Mouse (Mus musculus) embryonic facial prominence, embryonic 14.5 days (tissue): ENCODE data around the gene Lrp11. TPM values are rescaled to one million over a fixed set of nuclear protein-coding genes. Genes with fewer than 3 reads are reported as not detected.
A peak's percentile ranks its signal among the peaks of the same experiment; 100 is the strongest.
"Not testable (repeated sequence)": the region's sequence is repeated elsewhere in the genome, so short reads cannot be mapped to it uniquely, and the experiment has no call there.

Source experiments
- ATAC-seq: fragments of 200-750 bp; cut with Nextera tagmentation; 2 replicates; pipeline ENCODE4 v1.8.0; 2017; ENCODE audit warnings: low read depth, moderate number of reproducible peaks, moderate TSS enrichment
- DNase-seq: peaks from one replicate; pipeline ENCODE4 v3.0.0-alpha.2; 2015; ENCODE audit warnings: low spot score
- H3K27ac ChIP-seq: fragments of 300-500 bp; sonication (generic); replicated peaks from 2 replicates; pipeline ENCODE4 v1.5.1; 2014; ENCODE audit warnings: low read depth, mild to moderate bottlenecking, low read length, moderate library complexity
- H3K27me3 ChIP-seq: fragments of 300-500 bp; sonication (generic); replicated peaks from 2 replicates; pipeline ENCODE4 v1.6.1; 2014; ENCODE audit warnings: low read length; ENCODE audit not compliant: control insufficient read depth, insufficient read depth
- H3K36me3 ChIP-seq: fragments of 300-500 bp; sonication (generic); 2 replicates; pipeline ENCODE4 v1.6.1; 2014; ENCODE audit warnings: low read length, mixed read lengths; ENCODE audit not compliant: control insufficient read depth, insufficient read depth
- H3K4me1 ChIP-seq: fragments of 300-500 bp; sonication (generic); 2 replicates; pipeline ENCODE4 v1.6.1; 2014; ENCODE audit warnings: antibody characterized with exemption, low read length; ENCODE audit not compliant: control insufficient read depth, insufficient read depth
- H3K4me2 ChIP-seq: fragments of 300-500 bp; sonication (generic); 2 replicates; pipeline ENCODE4 v1.6.1; 2014; ENCODE audit warnings: low read depth, mild to moderate bottlenecking, low read length, moderate library complexity, mixed read lengths
- H3K4me3 ChIP-seq: fragments of 300-500 bp; sonication (generic); 2 replicates; pipeline ENCODE4 v1.5.1; 2014; ENCODE audit warnings: low read depth, mild to moderate bottlenecking, low read length
- H3K9ac ChIP-seq: fragments of 300-500 bp; sonication (generic); 2 replicates; pipeline ENCODE4 v1.6.1; 2014; ENCODE audit warnings: low read depth, mild to moderate bottlenecking, low read length, moderate library complexity, mixed read lengths
- H3K9me3 ChIP-seq: fragments of 300-500 bp; sonication (generic); 2 replicates; pipeline ENCODE4 v1.6.1; 2016; ENCODE audit warnings: low read length; ENCODE audit not compliant: control insufficient read depth
- WGBS: fragments of 180-500 bp; shearing (Covaris S2); extraction: QIAGEN DNeasy Blood & Tissue Kit; methylation state at CpG from one replicate; pipeline ENCODE4 v1.1.7; 2014; 5-methylcytosine and 5-hydroxymethylcytosine counted together
- polyA plus RNA-seq: library from polyadenylated mRNA; unstranded; fragments of >200 nt; fragmentation: Nextera tagmentation; extraction: Ambion mirVana; gene quantifications from 2 replicates; pipeline ENCODE4 v1.2.1, GENCODE M21; 2014

Gene Lrp11
- polyA plus RNA-seq, 1 experiment from 2014 or later, result 5.4 TPM

DNA sequence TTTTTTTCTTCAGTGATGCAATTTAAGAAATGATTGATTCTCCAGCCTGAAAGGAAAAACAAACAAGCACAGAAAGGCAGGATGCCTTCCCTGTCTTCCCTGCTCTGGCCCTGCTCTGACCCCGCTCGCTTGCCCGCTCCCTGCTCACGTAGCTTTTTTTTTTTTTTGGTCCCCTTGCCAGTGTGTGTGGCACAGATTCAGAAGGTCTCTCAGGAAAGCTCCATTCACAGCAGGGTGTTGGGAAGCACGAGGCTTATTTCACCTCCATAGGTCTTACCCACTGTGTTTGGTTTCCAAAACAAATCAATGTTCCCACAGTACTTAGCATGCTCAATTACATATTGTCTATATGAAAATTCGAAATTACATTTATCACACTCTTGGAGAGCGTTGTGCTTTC is 5.2 kb downstream of the Lrp11 start:
- Histone ChIP-seq H3K4me1 (no peaks in the 10 kb centered on the region), H3K36me3 (no peaks in the 10 kb centered on the region), H3K9me3 (no peaks in the 10 kb centered on the region), H3K27ac (no peak overlapping the region), H3K27me3 (peaks cover 23% of the 10 kb centered on the region), H3K4me3 (no peak overlapping the region), H3K4me2 (no peak overlapping the region), H3K9ac (no peak overlapping the region)
- 42% methylated on average over 7 of the region's 7 CpGs for WGBS
- ATAC-seq, result no peak
- DNase-seq, result no peak

DNA sequence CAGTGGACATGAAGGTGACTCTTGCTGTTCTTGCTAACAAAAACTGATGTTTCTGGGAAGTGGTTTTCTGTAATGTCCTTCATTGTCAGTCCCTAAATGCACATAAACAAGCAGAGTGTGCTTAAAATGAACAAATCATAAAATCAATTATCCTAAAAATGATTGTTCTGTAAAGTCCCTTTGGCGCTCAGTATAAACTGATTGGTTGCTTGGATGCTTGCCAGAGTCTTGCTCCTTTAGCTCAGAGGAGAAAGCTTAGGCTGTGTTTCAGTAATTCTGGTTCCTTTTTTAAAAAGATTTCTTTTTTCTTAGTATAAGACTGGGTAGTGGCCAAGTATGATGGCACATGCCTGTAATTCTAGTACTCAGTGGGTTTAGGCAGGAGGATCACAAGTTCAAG is 6.7 kb downstream of the Lrp11 start:
- no peaks in the 10 kb centered on the region for H3K36me3 ChIP-seq
- no peak for ATAC-seq
- H3K9me3 ChIP-seq, result no peaks in the 10 kb centered on the region
- H3K27me3 ChIP-seq, result peaks cover 11% of the 10 kb centered on the region
- DNase-seq, result no peak
- H3K27ac ChIP-seq, result no peak overlapping the region
- H3K4me2 ChIP-seq, result no peak overlapping the region
- no peak overlapping the region for H3K4me3 ChIP-seq
- WGBS, result 62% methylated on average over 1 of the region's 1 CpGs
- H3K9ac ChIP-seq, result no peak overlapping the region
- no peaks in the 10 kb centered on the region for H3K4me1 ChIP-seq

DNA sequence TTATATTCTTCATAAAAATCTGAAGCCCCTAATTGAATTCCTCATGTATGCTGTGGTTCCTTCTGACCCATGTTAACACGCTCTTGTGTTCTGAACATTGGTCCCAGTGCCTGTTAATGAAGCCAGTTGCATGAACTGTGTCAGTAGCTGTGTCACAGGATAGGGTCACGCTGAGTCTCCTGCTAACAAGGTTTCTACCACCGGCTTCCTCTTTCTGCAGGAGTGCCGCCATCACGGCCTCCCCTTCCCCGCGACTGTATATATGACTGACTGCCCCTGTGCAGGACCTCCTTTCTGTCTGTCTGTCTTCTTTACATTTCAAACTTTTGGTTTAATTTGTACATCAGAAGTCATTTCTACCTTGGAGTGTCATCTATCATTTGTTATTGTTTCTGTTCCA is 8.6 kb downstream of the Lrp11 start:
- Histone ChIP-seq H3K4me3 (no peak overlapping the region), H3K9me3 (no peaks in the 10 kb centered on the region), H3K4me1 (no peaks in the 10 kb centered on the region), H3K36me3 (no peaks in the 10 kb centered on the region), H3K27ac (no peak overlapping the region), H3K27me3 (no peaks in the 10 kb centered on the region), H3K4me2 (no peak overlapping the region), H3K9ac (no peak overlapping the region)
- DNase-seq (no peak), ATAC-seq (no peak)
- 89% methylated on average over 7 of the region's 7 CpGs for WGBS

DNA sequence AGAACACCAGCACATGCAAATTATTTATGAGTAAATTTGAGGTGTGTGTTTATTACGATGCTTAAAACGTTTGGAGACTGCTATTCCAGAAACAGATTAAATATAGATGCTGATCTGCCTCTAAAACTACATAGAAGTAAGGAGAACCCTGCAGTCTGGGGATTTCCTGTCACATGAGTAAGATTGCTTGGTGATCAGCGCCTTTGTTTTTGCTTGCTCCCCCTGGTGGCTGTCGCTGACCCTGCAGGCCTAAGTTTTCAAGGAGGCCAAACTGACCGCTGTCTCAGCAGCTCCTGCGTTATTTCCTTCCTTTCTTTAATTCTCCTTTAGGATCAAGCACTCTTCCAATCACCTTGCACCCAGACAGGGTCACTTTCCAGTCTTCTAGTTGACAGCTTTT is 11.0 kb downstream of the Lrp11 start:
- DNase-seq, result peak; percentile 67

DNA sequence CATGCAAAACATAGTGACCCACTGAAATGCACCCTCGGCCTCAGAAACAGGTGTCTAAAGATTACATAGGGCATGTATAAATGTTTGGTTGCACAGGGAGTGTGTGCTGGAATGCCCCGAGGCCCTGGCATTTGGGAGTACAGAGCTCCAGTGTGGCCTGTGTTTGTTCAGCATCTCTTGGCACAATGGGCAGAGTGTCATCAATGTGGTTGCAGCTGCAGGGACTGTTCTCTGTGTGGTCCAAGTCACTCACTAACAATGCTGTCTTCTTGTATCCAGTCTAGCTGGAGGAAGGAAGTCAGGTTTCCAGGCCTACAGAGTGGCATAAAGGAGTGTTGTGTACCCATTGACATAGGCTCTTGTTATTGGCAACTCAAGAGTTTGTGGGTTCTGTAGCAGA is 15.6 kb downstream of the Lrp11 start:
- Histone ChIP-seq H3K9me3 (no peaks in the 10 kb centered on the region), H3K4me1 (no peaks in the 10 kb centered on the region), H3K27ac (no peak overlapping the region), H3K36me3 (no peaks in the 10 kb centered on the region), H3K4me3 (no peak overlapping the region), H3K9ac (no peak overlapping the region), H3K4me2 (no peak overlapping the region), H3K27me3 (no peaks in the 10 kb centered on the region)
- WGBS, result 45% methylated on average over 2 of the region's 2 CpGs
- DNase-seq (no peak), ATAC-seq (no peak)

More for the DNA sequence above, 11.0 kb downstream of the Lrp11 start:
- H3K27ac ChIP-seq, result no peak overlapping the region
- ATAC-seq, result no peak
- H3K36me3 ChIP-seq, result no peaks in the 10 kb centered on the region
- no peaks in the 10 kb centered on the region for H3K27me3 ChIP-seq
- WGBS, result 14% methylated on average over 6 of the region's 6 CpGs
- H3K4me2 ChIP-seq, result no peak overlapping the region
- H3K9me3 ChIP-seq, result no peaks in the 10 kb centered on the region
- no peaks in the 10 kb centered on the region for H3K4me1 ChIP-seq
- H3K9ac ChIP-seq, result no peak overlapping the region
- no peak overlapping the region for H3K4me3 ChIP-seq

DNA sequence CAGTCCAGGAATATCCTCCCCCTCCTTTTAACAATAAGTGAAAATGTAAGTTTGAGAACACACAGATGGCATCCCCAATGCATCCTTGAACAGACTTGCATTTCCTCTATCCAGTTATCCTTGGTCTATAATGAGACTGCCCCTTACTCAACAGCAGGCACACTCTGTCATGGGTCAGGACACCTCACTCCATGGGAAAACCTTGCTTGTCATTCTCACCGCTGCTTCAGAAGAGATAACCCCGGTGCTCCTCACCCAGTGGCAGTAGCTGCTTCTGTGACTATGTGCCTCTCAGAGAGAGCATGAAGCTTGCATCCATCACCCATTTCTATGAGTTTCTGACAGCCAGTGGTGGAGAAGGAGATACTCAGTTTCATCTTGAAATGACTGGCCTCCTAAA is 16.8 kb downstream of the Lrp11 start:
- H3K9ac ChIP-seq, result no peak overlapping the region
- DNase-seq, result no peak
- 87% methylated on average over 2 of the region's 2 CpGs for WGBS
- no peak overlapping the region for H3K4me2 ChIP-seq
- no peak for ATAC-seq
- H3K4me1 ChIP-seq, result no peaks in the 10 kb centered on the region
- no peaks in the 10 kb centered on the region for H3K27me3 ChIP-seq
- H3K27ac ChIP-seq, result no peak overlapping the region
- no peaks in the 10 kb centered on the region for H3K36me3 ChIP-seq
- no peaks in the 10 kb centered on the region for H3K9me3 ChIP-seq
- no peak overlapping the region for H3K4me3 ChIP-seq

DNA sequence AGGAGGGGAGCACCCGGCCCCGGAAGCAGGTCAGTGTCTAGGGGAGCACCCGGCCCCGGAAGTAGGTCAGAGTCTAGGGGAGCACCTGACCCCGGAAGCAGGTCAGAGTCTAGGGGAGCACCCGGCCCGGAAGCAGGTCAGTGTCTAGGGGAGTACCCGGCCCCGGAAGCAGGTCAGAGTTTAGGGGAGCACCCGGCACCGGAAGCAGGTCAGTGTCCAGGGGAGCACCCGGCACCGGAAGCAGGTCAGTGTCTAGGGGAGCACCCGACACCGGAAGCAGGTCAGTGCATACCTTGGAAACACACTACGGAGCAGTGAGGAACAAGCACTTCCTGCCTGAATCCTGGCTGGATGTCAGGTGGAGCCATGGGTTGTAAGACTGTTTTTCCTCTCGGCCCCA is 19.0 kb downstream of the Lrp11 start:
- H3K4me2 ChIP-seq, result no peak overlapping the region
- H3K36me3 ChIP-seq, result no peaks in the 10 kb centered on the region
- H3K9me3 ChIP-seq, result no peaks in the 10 kb centered on the region
- 92% methylated on average over 16 of the region's 17 CpGs for WGBS
- H3K27ac ChIP-seq, result no peak overlapping the region
- no peak for DNase-seq
- no peaks in the 10 kb centered on the region for H3K4me1 ChIP-seq
- ATAC-seq, result no peak
- H3K9ac ChIP-seq, result no peak overlapping the region
- H3K4me3 ChIP-seq, result no peak overlapping the region
- H3K27me3 ChIP-seq, result no peaks in the 10 kb centered on the region

DNA sequence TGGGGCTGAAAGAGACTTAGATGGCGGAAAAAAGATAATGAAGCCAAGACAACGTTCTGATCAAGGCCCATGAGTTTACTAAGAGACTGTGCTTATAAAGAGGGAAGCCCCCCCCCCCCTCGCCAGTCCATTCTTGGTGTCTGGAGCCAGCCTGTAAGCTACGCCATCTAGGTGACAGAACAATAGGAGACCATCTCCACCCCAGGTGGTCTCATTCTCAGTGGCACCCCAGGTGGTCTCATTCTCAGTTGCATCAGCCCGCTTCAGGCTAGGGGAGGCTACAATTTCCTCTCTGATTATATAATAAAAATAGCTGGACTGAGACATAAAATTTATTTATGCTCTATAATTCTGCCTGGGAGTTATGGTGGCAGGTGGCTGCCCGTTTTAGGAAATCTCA is 22.0 kb downstream of the Lrp11 start:
- H3K9me3 ChIP-seq, result peaks cover 5% of the 10 kb centered on the region
- H3K27me3 ChIP-seq, result no peaks in the 10 kb centered on the region
- no peaks in the 10 kb centered on the region for H3K36me3 ChIP-seq
- H3K9ac ChIP-seq, result no peak overlapping the region
- no peak overlapping the region for H3K4me3 ChIP-seq
- WGBS, result 67% methylated on average over 5 of the region's 6 CpGs
- no peak for DNase-seq
- ATAC-seq, result no peak
- no peak overlapping the region for H3K4me2 ChIP-seq
- H3K27ac ChIP-seq, result no peak overlapping the region
- no peaks in the 10 kb centered on the region for H3K4me1 ChIP-seq

DNA sequence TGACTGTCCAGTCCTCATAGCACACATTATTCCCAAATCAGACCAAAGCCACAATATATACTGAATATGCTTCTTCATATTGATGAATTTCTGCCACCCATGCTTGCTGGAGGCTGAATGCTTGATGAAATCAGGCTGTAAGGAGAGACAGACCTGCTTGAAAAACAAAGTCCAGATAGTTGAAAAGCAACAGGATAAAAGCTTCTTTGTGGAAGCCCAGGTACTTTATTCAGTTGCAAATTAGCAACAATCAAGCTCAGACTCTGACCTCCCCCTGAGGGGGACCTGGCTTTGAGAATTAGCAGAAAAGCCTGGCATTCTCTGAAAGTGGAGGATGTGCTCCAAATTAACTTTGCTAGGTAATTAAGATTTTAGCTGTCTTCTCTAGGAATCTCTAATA is 22.6 kb downstream of the Lrp11 start:
- not testable (repeated sequence) for H3K36me3 ChIP-seq, DNase-seq, H3K4me2 ChIP-seq, H3K9ac ChIP-seq, H3K4me1 ChIP-seq, H3K27ac ChIP-seq, H3K9me3 ChIP-seq, H3K27me3 ChIP-seq, ATAC-seq, H3K4me3 ChIP-seq
